Mouse (Mus musculus) embryo, embryonic 10.5 days (tissue): ENCODE data around the gene Rbm34.
A peak's percentile ranks its signal among the peaks of the same experiment; 100 is the strongest.

Source experiments
- DNase-seq: peaks from one replicate; pipeline ENCODE4 v3.0.0-alpha.2; 2015; ENCODE audit warnings: low spot score

Rbm34 gene

DNA sequence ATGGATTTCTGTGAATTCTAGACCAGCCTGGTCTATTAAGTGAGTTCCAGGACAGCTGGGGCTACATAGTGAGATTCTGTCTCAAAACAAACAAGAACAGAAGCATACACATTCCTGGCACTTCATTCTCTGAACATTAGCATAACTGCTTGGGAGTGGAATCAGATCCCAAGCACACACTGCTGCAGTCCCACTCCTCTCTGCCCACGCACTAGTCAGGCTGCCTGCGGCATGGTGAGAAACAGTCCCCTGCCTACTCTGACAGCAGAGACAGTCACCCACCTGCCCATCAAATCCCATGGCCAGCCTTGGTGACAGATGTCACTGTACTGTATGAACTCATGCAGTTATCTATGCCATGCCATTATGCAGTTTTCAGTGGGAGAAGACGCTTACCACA lies 9.4 kb downstream of the Rbm34 start:
- DNase-seq = no peak

DNA sequence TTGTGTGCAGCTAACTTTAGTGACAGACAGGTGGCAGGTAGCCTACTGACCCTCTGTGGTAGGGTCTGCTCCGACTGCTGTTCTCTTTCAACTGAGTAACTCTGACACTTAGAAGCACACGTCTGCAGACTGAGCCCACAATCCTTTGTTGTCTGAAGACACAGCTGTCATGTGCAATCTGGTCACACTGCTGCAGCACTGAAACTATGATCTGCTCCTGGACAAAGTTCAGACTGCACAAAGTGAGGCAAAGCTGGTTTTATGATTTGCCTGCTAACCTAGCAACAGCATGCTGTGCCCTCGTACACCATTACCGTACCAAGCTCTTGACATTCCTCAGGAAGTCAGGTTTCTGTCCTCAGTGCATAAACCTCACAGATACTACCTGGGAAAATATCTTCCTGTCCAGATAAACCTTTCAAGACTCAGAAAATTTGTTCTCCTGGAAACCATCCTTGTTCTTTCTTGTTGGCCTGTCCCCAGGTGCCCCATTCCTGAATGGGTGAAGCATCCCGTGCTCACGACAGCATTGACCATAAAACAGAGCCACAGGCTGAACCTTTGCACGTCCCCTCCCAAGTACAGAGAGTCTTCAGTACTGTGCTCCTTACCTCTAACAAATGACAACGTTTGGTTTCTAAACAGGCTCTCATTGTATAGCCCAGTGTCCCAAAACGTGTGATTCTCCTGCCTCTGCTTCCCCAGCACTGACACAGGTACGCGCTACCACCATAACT lies 18.8 kb downstream of the Rbm34 start:
- no peak for DNase-seq

DNA sequence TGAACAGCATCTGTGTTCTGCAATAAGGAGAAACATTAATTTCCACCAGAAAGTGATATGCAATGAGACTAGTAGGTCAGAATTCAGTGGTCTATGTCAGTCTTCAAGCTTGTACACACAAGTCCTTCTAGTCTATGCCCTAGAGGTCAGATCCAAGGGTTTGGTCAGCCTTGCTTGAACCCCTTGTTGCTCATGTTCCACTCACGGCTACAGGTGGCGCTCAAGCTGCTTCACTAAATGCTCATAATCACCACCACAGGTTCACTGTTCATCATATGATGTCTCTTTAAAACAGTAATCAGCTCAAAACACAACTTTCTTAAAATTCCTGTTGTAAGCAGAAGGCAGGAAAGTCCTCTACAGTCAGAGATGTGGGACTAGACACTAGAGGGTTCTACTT lies 21.3 kb downstream of the Rbm34 start:
- no peak for DNase-seq

DNA sequence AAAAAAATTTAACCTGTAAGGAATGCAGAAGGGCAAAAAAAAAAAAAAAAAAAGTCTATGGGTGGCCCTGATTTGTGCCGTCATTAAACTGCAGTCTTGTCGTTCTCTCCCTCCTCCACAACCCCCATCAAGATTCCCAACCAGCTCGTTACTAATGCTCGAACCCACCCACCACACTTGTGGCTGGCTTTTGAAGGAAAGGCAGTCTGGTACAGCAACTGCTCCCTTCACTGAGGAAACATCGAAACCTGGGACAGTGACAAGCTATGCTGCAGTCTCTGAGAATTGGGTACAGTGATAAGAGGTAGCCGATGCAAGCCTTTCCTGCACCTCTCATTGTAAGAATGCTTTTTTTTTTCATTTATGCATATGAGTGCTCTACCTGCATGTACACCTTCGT lies 24.4 kb downstream of the Rbm34 start:
- no peak for DNase-seq

DNA sequence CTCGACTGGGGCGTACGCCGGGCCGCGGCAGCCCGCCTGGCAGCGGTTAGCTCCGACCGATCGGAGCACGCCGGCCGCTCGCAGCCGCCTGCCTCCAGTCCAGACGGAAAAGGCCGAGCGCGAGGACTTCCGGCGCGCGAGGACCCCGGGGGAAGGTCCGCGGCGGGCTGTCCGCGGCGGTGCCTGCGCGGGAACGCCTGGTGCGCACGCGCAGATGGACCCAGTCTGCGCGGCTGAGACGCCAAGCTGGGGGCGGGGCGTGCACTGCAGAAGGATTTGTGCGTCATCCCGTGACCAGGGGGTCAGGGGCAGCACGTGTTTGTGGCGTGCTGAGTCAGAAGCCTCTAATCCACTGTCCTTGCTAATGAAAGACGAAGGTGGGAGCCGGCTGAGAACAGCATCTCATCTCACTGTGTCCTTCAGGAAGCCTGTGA lies 25.1 kb downstream of the Rbm34 start, which contains the start of gene Tomm20:
Tomm20 (minus strand) TSS at position 115 of the 434 bp plus-strand sequence.
- peak; percentile 98 for DNase-seq

DNA sequence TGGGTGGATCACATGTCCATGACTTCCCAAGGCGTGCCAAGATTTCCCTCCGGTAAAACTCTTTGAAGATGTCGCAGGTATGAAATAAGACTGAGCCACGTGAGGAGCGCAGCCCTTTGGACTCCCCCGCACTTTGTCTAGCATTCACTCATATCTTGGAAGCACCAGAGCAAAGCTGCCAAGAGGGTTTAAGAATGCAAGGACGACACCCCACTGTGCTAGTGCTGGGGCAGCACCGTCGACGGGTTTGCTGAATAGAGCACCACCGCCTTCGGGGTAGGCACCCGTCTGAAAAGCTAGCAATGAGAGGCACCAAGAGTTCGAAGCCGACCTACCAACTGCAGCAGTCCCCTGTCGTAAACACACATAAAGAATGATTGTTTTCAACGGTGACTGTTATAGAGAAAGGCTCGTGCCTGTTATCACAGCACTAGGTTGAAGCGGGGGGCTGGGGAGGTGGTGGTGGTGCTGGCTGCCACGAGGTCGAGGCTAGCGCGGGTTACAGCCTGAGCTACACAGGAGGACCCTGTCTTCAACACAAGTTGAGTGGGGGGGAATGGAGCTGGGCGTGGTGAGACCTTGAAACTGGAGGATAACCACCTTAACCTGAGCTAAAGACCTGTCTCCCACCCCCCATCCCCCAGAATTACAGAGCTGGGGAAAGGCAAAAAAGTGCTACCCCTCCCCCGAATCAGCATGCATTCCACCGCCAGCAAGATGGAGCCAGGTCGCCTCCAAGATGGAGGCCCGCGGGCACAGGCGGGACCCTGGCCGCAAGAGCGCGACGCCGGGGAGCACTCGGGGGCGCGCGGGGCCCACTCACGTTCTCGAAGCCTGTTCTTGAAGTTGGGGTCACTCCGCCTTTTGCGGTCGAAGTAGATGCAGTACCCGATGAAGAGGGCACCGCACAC lies 25.8 kb downstream of the Rbm34 start:
- peak; percentile 66 for DNase-seq

DNA sequence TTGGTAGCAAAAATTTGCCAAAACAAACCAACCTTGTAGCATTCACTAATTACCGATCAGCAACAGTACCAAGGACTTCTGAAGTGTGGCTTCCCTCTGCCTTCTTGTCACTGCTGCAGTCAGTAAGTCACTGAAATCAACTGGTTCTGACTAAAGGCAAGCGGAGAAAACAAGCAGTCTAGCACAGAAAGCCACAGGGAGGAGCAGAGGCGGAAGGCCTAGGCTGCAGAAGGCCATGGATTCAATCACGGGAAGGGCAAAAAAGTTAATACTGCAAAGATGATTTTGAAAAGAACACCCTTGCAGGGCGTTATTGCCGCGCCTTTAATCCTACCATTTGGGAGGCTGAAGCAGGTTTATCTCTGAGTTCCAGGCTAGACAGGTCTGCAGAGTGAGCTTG lies 27.3 kb downstream of the Rbm34 start:
- DNase-seq = no peak

DNA sequence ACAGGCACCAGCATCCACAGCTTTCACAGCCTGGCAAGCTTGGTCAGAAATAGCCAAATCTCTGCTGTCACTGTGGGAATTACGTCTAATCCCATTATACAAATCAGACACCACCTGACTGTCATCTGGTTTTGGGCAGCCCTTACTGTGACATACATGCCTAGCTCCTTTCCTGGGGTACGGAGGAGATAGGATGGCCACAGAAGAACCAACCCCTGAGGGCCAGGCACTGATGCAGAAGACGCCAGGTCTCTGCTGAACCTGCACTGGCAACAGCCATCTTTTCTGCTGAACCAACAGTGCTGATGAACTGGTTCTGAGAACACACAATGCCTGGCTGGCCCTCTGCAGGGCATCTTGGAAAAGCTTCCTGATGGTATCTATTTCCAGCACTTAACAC lies 33.5 kb downstream of the Rbm34 start:
- DNase-seq = no peak

DNA sequence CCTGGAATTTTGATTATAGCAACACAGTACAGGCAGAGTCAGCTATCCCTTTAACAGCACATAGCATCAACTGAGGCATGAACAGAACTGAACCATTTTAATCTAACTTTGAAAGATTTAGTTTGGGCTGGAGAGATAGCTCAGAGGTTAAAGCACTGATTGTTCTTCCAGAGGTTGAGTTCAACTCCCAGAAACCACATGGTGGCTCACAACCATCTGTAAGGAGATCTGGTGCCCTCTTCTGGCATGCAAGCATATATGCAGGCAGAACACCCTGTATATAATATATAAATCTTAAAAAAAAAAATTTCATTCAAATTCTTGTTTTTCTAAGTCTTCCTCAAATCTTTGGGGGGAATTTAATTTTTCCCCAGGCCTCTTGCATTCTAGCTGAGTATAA lies 34.9 kb downstream of the Rbm34 start:
- DNase-seq = no peak

DNA sequence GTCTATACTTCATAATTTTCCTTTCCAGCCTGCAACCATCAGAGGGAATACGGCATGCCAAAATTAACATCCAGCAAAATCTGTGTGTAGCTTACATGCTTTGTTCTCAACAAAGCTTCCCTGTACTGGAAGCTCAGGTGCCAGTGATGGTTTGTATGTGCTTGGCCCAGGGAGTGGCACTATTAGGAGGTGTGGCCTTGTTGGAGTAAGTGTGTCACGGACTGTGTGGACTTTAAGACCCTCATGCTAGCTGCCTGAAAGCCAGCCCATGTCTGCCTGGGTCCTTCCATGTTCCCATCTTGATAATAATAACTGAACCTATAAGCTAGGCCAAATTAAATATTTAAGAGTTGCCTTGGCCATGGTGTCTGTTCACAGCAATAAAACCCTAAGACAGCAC lies 35.5 kb downstream of the Rbm34 start:
- no peak for DNase-seq

DNA sequence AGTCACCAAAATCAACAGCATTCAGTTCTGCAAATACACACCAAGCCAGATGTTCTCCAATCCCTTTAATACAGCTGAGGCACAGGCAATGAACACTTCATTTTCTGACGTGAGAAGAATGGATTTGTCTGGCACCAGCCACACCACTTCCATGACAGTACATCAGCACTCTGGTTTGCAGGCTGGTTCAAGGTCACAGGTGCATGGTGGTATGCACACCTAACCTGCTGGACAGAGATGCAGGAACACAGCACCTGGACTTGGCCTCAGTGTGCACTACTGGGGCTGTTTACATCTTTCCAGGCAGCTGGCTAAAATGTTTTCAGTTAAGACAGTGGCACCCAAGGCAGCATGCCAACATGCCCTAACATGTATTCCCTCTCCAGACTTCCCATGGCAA lies 38.2 kb downstream of the Rbm34 start:
- DNase-seq = no peak

DNA sequence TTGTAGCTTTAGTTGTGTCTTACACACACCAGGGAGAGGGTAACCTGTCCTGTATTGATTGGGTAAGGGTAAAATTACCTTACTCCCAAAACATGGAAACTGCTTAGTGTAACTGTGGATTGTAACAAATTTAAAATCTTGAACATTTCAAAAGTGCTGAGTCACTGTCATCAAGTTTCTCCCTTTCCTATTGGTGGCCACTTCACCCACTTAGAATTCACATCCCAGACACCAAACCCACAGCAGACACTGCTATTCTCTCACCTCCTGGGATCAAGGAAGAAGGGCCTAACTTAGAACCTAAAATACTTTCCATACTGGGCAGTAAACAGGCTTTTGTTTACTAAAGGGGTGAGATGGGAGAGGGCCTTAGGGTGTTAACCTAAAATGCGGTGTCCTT lies 38.6 kb downstream of the Rbm34 start:
- no peak for DNase-seq

DNA sequence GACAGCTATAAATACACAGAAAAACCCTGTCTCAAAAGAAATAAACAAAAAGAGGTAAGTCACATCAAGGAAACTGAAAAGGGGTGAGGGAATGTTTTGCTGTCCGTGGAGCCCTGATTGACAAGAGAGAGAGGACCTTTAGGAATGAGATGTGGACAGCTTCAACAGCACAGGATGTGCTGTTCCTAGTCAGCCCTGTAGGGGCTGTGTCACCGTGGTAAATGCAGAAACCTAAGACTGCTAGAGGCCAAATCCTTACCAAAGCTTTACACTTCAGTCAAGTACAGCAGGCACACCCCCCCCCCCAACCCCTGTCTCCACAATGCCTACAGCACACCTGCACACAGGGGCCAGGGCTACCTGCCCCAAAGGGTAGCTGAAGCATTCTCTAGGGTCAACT lies 39.2 kb downstream of the Rbm34 start:
- no peak for DNase-seq

DNA sequence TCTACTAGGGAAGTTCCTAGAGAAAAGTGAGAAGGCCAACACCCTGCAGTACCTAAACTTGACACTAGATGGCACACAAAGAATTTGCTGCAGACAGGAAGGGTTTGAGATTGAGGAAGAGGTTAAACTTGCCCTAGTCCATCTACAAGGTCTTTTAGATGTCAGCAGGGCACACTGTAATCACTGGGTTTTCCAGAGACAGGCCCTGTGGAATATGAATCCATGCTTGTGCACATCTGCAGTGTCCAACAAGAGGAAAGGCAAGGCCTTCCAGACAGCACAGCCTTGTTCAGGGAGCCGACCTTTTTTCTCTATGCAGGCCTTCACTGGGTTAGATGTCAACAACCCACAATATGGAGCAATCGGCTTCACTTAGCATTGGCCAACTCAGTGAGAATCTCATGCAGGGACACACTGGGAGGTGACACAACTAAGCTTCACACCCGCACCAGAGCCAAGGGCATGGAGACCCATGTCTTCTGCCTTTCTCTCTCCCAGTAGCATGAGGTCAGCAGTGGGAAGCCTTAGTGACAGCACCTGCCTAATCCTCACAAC lies 41.2 kb downstream of the Rbm34 start:
- peak; percentile 85 for DNase-seq

DNA sequence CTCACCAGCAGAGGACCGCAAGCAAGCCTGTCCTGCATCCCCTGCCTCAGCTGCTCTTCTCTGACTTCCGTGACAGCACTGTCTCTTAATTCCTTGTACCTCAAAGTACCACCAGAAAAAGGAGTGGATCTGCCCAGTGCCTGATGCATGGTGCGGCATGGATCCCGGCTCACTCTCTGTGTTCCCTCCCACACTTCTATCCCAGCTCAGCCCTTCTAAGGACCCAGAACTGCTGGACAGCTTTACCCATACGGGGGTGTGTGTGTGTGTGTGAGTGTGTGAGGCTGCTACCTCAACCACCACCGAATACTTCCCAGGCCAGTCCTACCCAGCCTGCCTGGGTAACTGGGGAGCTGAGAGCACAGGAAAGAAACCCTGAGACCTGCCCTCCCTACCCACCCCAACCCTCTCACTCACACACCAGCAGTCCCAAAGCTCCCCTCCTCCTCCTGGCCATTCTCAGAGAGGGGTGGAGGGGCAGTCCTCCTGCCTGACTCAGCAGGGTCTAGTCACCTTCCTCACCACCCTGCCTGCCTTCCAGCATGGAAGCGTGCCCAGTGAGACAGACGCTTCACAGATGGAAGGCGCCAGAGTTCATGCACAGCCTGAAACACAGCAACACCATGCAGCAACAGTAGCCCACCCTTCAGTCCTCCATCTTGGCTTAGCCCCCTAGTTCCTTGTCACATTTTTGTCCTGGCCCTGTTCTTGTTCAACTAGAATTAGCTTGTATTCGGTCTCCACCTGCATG lies 41.9 kb downstream of the Rbm34 start:
- DNase-seq = no peak

DNA sequence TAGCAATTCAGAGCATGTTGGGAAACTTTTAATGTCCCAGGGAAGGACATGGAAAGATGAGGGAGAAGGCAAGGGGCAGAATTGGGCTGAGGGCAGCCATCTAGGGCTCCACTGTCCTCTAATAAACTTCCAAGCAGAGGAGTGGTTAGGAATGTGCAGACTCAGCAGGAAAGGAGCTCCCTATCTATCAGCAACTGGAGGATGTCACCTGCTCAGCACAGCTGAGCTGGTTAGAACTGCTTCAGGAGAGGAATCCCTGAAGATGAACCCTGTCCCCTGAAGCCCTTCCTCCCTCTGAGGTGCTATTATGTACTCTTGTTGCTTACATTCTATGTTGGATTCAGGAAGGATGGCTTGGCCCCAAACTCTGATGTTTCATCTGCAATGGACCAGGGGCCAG lies 42.8 kb downstream of the Rbm34 start:
- DNase-seq = no peak

DNA sequence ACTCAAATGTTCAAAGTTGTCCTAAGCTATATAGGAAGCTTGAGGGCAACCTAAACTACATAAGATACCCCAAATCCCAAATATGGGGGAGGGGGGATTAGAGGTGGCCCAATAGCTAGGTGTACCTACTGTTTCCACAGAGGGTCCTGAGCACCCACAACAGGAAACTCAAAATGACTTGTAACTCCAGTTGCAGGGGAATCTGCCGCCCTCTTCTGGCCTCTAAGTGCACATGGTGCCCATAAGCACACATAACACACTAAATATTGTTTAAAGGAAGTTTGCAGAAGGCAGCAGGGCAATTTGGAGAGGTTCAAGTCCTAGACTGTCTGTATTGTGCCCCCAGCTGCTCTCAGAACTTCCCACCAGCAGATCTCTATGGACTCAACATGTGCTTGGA lies 43.8 kb downstream of the Rbm34 start:
- peak; percentile 51 for DNase-seq

DNA sequence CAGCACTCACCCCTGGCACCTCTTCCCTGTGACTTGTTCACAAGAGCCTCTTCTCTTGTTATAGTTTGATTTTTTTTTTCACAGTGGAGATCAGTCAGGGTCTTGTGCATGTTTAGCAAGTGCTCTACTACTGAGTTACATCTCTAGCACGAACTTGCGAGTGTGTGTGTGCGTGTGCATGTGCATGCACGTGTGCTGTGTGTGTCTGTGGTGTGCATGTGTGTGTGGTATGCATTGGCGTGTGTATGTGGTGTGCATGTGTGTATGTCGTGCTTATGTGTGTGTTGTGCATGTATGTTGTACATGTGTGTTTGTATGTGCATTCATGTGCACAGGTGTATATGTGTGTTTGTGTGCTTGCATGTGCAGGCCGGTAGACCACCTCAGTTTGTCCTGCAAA lies 47.9 kb downstream of the Rbm34 start:
- DNase-seq = no peak

DNA sequence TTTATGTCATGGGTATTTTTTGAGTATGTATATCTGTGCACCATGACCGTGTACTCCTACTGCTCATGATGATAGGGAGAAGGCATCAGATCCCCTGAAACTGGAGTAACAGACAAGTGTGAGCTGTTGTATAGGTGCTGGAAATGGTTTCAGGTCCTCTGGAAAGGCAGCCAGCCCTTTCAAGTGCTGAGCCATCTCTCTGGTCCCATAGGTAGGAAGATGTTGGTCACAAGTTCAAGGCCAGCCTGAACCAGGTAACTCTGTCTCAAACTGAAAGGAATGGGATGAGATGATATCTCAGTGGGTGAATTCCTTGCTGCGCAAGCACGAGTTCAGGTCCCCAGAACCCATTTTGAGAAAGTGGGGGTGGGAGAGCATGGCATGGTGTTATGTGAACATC lies 49.4 kb downstream of the Rbm34 start:
- no peak for DNase-seq

DNA sequence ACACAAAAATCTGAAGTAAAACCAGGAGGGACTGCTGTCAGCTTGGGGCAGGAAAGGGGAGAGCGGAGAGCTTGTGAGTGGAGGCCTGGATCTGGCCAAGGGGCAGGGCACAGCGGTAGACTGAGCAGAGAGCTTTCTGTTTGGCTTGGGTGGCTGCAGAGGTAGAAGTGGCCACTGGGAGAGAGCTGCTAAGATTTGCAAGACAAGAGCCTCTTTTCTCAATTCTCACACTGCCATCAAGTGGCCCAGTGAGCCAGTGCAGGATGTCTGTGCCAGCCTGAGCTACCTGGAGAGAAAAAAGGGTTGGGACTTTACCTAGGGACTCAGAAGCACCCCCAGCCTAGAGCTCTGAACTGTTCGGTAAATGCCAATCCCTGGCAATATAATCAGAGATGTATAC lies 50.0 kb downstream of the Rbm34 start:
- DNase-seq = peak; percentile 84

DNA sequence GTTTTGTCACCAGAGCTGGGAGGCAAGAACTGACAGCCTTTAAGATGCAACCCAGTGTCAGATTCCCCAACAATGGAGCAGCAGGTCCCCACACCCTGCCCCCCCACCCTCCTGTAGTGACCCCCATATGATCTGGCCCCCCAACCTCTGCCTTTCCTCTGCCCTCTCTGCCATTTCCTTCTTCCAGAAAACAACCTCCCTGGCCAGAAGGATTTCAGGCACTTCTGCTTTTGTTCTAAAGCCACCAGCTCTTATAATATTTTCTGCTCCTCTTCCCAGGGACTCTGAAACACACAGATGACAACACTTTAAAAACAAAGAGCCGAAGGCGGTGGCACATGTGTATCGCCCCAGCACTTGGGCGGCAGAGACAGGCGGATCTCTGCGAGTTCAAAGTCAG lies 50.5 kb downstream of the Rbm34 start:
- no peak for DNase-seq

DNA sequence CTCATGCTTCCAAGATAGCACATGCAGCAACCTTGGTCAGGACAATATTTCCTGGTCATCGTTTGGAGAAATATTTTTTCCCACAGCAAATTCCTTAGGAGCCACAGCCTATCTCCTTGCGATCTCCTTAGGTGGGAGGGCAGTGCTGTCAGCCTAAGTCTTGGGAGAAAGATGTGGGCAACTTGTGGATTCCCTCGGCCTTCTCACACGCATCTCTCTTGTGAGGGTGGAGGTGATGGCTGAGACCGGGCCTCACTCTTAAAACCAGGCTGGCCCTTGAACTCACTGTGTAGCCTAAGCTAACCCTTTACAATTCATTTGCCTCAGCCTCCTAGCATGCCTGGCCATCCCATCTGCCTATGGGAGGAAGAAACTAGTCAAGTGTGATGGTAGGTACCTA lies 51.2 kb downstream of the Rbm34 start:
- no peak for DNase-seq
